Mouse (Mus musculus): ENCODE data around the gene Acp6. TPM values are rescaled to one million over a fixed set of nuclear protein-coding genes. Genes with fewer than 3 reads are reported as not detected.
A peak's percentile ranks its signal among the peaks of the same experiment; 100 is the strongest.
"Not testable (repeated sequence)": the region's sequence is repeated elsewhere in the genome, so short reads cannot be mapped to it uniquely, and the experiment has no call there.

Gene Acp6
- 6.1 and 14.1 TPM in 2 replicates for polyA plus RNA-seq (2012; ENCODE audit: insufficient read depth, low replicate concordance)

GRCm38 (mm10) chr3:97158611-97159508, at the start of gene Acp6:
Gene Acp6 (plus strand): TSS chr3:97158777.
- H3K9me3 ChIP-seq: peaks cover 7% of the 10 kb centered on the region; the same call in 1 of the 2 replicates
- peaks cover 5% of the 10 kb centered on the region for H3K27me3 ChIP-seq (replicated peaks)
- H3K4me3 ChIP-seq (replicated peaks): peak within 1 kb of the TSS; percentile 98
- H3K36me3 ChIP-seq (replicated peaks; ENCODE audit: low read length): peaks cover 8% of the 10 kb centered on the region
- peaks cover 29% of the 10 kb centered on the region for H3K4me1 ChIP-seq
- TF ChIP-seq GATA1 (IDR thresholded peaks at IDR 0.05; ENCODE audit: borderline replicate concordance, low read length): no peak
- TF ChIP-seq FLI1 (IDR thresholded peaks at IDR 0.05; ENCODE audit: low read length): no peak

- Histone ChIP-seq H3K4me3 (replicated peaks) (no peak overlapping the region), H3K27me3 (replicated peaks) (no peaks in the 10 kb centered on the region), H3K9me3 (peaks cover 20% of the 10 kb centered on the region), H3K36me3 (replicated peaks; ENCODE audit: low read length) (no peaks in the 10 kb centered on the region), H3K4me1 (no peaks in the 10 kb centered on the region)
- TF ChIP-seq GATA1 (IDR thresholded peaks at IDR 0.05; ENCODE audit: borderline replicate concordance, low read length): no peak
- no peak for TF ChIP-seq FLI1 (IDR thresholded peaks at IDR 0.05; ENCODE audit: low read length)
Measured at GRCm38 (mm10) chr3:97117511-97117910, 41.1 kb upstream of the Acp6 start.

GRCm38 (mm10) chr3:97118313-97118712, 40.3 kb upstream of the Acp6 start:
- Histone ChIP-seq H3K36me3 (replicated peaks; ENCODE audit: low read length) (no peaks in the 10 kb centered on the region), H3K4me1 (no peaks in the 10 kb centered on the region), H3K27me3 (replicated peaks) (no peaks in the 10 kb centered on the region), H3K4me3 (replicated peaks) (no peak overlapping the region), H3K9me3 (peaks cover 20% of the 10 kb centered on the region)
- TF ChIP-seq FLI1 (IDR thresholded peaks at IDR 0.05; ENCODE audit: low read length): no peak
- TF ChIP-seq GATA1 (IDR thresholded peaks at IDR 0.05; ENCODE audit: borderline replicate concordance, low read length): no peak

GRCm38 (mm10) chr3:97124193-97124592, 34.4 kb upstream of the Acp6 start:
- Histone ChIP-seq H3K4me1 (no peaks in the 10 kb centered on the region), H3K27me3 (replicated peaks) (no peaks in the 10 kb centered on the region), H3K36me3 (replicated peaks; ENCODE audit: low read length) (no peaks in the 10 kb centered on the region), H3K9me3 (peaks cover 8% of the 10 kb centered on the region), H3K4me3 (replicated peaks) (no peak overlapping the region)
- no peak for TF ChIP-seq GATA1 (IDR thresholded peaks at IDR 0.05; ENCODE audit: borderline replicate concordance, low read length)
- no peak for TF ChIP-seq FLI1 (IDR thresholded peaks at IDR 0.05; ENCODE audit: low read length)

GRCm38 (mm10) chr3:97129410-97129809, 29.2 kb upstream of the Acp6 start:
- TF ChIP-seq FLI1 (IDR thresholded peaks at IDR 0.05; ENCODE audit: low read length): no peak
- no peak for TF ChIP-seq GATA1 (IDR thresholded peaks at IDR 0.05; ENCODE audit: borderline replicate concordance, low read length)
- no peaks in the 10 kb centered on the region for H3K36me3 ChIP-seq (replicated peaks; ENCODE audit: low read length)
- no peaks in the 10 kb centered on the region for H3K27me3 ChIP-seq (replicated peaks)

GRCm38 (mm10) chr3:97137666-97138065, 20.9 kb upstream of the Acp6 start:
- H3K27me3 ChIP-seq (replicated peaks); H3K4me1 ChIP-seq: not testable (repeated sequence)

More at GRCm38 (mm10) chr3:97129410-97129809, 29.2 kb upstream of the Acp6 start:
- Histone ChIP-seq H3K4me3 (replicated peaks) (no peak overlapping the region), H3K9me3 (peaks cover 8% of the 10 kb centered on the region; the same call in 1 of the 2 replicates), H3K4me1 (no peaks in the 10 kb centered on the region)

GRCm38 (mm10) chr3:97151092-97151491, 7.5 kb upstream of the Acp6 start:
- Histone ChIP-seq H3K36me3 (replicated peaks; ENCODE audit: low read length) (no peaks in the 10 kb centered on the region), H3K4me1 (no peaks in the 10 kb centered on the region), H3K4me3 (replicated peaks) (no peak overlapping the region), H3K27me3 (replicated peaks) (peaks cover 3% of the 10 kb centered on the region), H3K9me3 (peaks cover 9% of the 10 kb centered on the region)
- TF ChIP-seq GATA1 (IDR thresholded peaks at IDR 0.05; ENCODE audit: borderline replicate concordance, low read length): no peak
- TF ChIP-seq FLI1 (IDR thresholded peaks at IDR 0.05; ENCODE audit: low read length): no peak

More at GRCm38 (mm10) chr3:97137666-97138065, 20.9 kb upstream of the Acp6 start:
- H3K4me3 ChIP-seq (replicated peaks); H3K36me3 ChIP-seq (replicated peaks; ENCODE audit: low read length): not testable (repeated sequence)
- H3K9me3 ChIP-seq: peaks cover 21% of the 10 kb centered on the region

- TF ChIP-seq FLI1 (IDR thresholded peaks at IDR 0.05; ENCODE audit: low read length): no peak
- no peak for TF ChIP-seq GATA1 (IDR thresholded peaks at IDR 0.05; ENCODE audit: borderline replicate concordance, low read length)
- Histone ChIP-seq H3K4me3 (replicated peaks) (peak overlapping the region; percentile 46), H3K4me1 (peaks cover 21% of the 10 kb centered on the region), H3K36me3 (replicated peaks; ENCODE audit: low read length) (no peaks in the 10 kb centered on the region), H3K9me3 (peaks cover 12% of the 10 kb centered on the region), H3K27me3 (replicated peaks) (peaks cover 5% of the 10 kb centered on the region)
Measured at GRCm38 (mm10) chr3:97156431-97156830, 2.1 kb upstream of the Acp6 start.

GRCm38 (mm10) chr3:97157308-97157707, 1.3 kb upstream of the Acp6 start:
- Histone ChIP-seq H3K4me3 (replicated peaks) (no peak overlapping the region), H3K4me1 (peaks cover 27% of the 10 kb centered on the region), H3K9me3 (peaks cover 12% of the 10 kb centered on the region), H3K36me3 (replicated peaks; ENCODE audit: low read length) (no peaks in the 10 kb centered on the region), H3K27me3 (replicated peaks) (peaks cover 5% of the 10 kb centered on the region)
- no peak for TF ChIP-seq FLI1 (IDR thresholded peaks at IDR 0.05; ENCODE audit: low read length)
- no peak for TF ChIP-seq GATA1 (IDR thresholded peaks at IDR 0.05; ENCODE audit: borderline replicate concordance, low read length)

- H3K9me3 ChIP-seq: peaks cover 7% of the 10 kb centered on the region; the same call in 1 of the 2 replicates
- peaks cover 27% of the 10 kb centered on the region for H3K4me1 ChIP-seq
- no peak for TF ChIP-seq GATA1 (IDR thresholded peaks at IDR 0.05; ENCODE audit: borderline replicate concordance, low read length)
- TF ChIP-seq FLI1 (IDR thresholded peaks at IDR 0.05; ENCODE audit: low read length): no peak
- peak overlapping the region; percentile 98 for H3K4me3 ChIP-seq (replicated peaks)
- H3K36me3 ChIP-seq (replicated peaks; ENCODE audit: low read length): peaks cover under 1% of the 10 kb centered on the region
- peaks cover 5% of the 10 kb centered on the region for H3K27me3 ChIP-seq (replicated peaks)
Measured at GRCm38 (mm10) chr3:97157958-97158599, 498 bp upstream of the Acp6 start.

All from megakaryocyte, embryonic 14.5 days (primary cell).